Mouse (Mus musculus) spleen, adult 10 weeks (tissue): ENCODE data around the gene Krtap31-1. TPM values are rescaled to one million over a fixed set of nuclear protein-coding genes. Genes with fewer than 3 reads are reported as not detected.

ENCODE experiments used
- polyA plus RNA-seq: library from polyadenylated mRNA; stranded (reverse); fragments of 350-450 nt; fragmentation: Illumina TruSeq; extraction: RNeasy Lipid Tissue Mini Kit (QIAGEN cat#74804); gene quantifications from one replicate; pipeline ENCODE4 v1.2.3, GENCODE M21; 2015; ENCODE audit warnings: low replicate concordance; ENCODE audit not compliant: insufficient read depth

The Krtap31-1 gene
- not detected for polyA plus RNA-seq

DNA sequence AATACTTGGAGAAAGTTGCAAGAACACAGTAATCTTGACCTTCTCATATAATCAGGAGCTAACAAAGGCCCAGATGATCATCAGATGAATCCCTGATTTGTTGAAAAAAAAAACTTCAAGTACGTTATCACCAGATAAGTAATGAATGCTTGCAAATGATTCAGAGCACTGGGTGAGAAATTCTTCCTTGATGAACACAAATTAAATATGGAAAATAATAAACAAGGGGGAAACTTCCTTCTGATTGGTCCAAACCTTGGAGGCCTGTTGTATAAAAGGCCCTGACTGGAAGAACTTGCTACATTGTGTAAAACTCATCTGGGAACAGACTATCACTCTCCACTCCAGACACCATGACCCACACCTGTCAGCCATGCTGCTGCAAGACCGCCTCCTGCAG lies at the start of gene Krtap31-1:
Gene Krtap31-1, plus strand, starts transcription at position 301 of the 400 bp plus-strand sequence.

DNA sequence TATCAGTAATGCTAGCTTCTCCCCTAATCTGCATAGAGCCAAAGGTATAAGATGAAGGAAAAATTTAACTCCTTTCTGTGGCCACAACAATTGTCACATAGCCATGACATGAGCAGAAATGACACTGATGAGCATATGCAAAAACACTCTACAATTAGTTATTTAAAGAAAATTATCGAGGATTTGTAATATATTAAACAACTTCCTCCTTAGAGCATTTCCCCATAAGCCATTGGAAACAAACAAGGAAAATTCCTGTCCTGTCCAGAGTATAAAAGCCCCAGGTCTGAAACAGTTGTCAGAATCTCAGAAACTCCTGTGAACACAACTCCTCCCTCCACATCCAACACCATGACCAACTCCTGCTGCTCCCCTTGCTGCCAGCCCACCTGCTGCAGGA lies 43.5 kb upstream of the Krtap31-1 start, which contains the start of gene Gm11559:
Gene Gm11559, plus strand, starts transcription at position 301 of the 400 bp plus-strand sequence.

DNA sequence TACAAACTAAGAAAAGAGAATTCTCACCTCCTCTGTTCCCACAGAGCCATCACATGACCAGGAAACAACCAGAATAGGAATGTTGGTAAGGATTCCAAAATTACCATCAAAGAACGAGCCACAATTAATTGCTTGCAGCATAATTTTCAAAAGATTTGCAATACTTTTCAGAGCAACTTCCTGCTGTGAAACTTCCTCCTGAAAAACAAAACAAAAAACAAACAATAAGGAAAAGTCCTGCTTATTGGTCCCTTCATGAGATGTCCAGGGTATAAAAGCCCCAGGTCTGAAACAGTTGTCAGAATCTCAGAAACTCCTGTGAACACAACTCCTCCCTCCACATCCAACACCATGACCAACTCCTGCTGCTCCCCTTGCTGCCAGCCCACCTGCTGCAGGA lies 34.6 kb upstream of the Krtap31-1 start, which contains the start of gene Krtap9-1:
Gene Krtap9-1, plus strand, starts transcription at position 301 of the 400 bp plus-strand sequence.

DNA sequence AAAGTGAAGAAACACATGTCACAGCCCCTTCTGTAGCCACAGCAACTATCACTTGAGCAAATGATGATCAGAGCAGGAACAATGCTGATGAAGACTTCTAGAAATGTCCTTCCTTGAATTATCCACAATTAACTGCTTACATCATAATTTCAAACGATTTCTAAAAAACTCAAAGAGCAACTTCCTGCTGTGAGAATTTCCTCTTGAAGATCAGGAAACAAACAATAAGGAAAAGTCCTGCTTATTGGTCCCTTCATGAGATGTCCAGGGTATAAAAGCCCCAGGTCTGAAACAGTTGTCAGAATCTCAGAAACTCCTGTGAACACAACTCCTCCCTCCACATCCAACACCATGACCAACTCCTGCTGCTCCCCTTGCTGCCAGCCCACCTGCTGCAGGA lies 28.8 kb upstream of the Krtap31-1 start, which contains the start of gene Gm11567:
Gene Gm11567, plus strand, starts transcription at position 301 of the 400 bp plus-strand sequence.

DNA sequence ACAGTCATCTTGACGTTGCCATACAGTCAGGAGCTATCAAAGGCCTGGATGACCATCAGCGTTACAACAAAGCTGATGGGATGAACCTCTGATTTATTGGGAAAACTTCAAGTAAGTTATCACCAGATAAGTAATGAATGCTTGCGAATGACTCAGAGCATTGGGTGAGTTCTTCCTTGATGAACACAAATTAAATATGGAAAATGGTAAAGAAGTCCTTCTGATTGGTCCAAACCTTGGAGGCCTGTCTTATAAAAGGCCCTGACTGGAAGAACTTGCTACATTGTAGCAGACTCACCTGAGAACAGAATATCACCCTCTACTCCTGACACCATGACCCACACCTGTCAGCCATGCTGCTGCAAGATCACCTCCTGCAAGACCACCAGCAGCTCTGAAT lies 6.7 kb downstream of the Krtap31-1 start, which contains the start of gene Gm11565:
Gene Gm11565, plus strand, starts transcription at position 301 of the 400 bp plus-strand sequence.

DNA sequence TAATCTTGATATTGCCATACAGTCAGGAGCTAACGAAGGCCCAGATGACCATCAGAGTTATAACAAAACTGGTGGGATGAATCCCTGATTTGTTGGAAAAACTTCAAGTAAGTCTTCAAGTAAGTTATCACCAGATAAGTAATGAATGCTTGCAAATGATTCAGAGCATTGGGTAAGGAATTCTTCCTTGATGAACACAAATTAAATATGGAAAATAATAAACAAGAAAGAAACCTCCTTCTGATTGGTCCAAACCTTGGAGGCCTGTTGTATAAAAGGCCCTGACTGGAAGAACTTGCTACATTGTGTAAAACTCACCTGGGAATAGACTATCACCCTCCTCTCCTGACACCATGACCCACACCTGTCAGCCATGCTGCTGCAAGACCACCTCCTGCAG lies 28.3 kb downstream of the Krtap31-1 start, which contains the start of gene Krtap31-2:
Gene Krtap31-2, plus strand, starts transcription at position 301 of the 400 bp plus-strand sequence.

DNA sequence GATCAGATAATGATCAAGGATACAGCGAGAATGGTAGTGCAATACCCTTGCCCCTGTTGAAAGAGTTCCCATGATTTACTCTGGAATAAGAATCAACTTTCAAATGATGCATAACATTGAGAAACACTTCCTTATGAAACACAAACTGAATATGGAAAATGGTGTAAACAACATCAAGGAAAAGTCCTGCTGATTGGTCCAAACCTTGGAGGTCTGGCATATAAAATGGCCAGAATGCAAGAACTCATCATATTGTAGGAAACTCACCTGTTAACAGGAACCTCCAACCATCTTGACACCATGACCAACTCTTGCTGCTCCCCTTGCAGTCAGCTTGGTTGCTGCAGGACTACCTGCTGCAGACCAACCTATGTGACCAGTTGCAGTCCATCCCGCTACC lies 40.5 kb downstream of the Krtap31-1 start, which contains the start of gene Krtap9-5:
Gene Krtap9-5, plus strand, starts transcription at position 301 of the 400 bp plus-strand sequence.

Other genes starting within 250 kb of the Krtap31-1 start
- gene Gm11563, start 249.0 kb upstream of the Krtap31-1 start, polyA plus RNA-seq, result not detected
- gene Krtap4-6, start 242.0 kb upstream of the Krtap31-1 start, polyA plus RNA-seq, result not detected
- gene Gm14190, start 217.2 kb upstream of the Krtap31-1 start, polyA plus RNA-seq, result not detected
- not detected for gene Gm14180, start 173.6 kb upstream of the Krtap31-1 start, polyA plus RNA-seq
- not detected for gene Gm11595, start 135.0 kb upstream of the Krtap31-1 start, polyA plus RNA-seq
- not detected for gene Krtap4-8, start 127.2 kb upstream of the Krtap31-1 start, polyA plus RNA-seq
- not detected for gene Krtap4-9, start 122.7 kb upstream of the Krtap31-1 start, polyA plus RNA-seq
- not detected for gene Gm11596, start 114.5 kb upstream of the Krtap31-1 start, polyA plus RNA-seq
- not detected for gene Gm11569, start 109.0 kb upstream of the Krtap31-1 start, polyA plus RNA-seq
- not detected for gene Gm11554, start 103.5 kb upstream of the Krtap31-1 start, polyA plus RNA-seq
- gene Krtap4-13, start 98.0 kb upstream of the Krtap31-1 start, polyA plus RNA-seq, result not detected
- not detected for gene Gm11564, start 92.3 kb upstream of the Krtap31-1 start, polyA plus RNA-seq
- not detected for gene 2300003K06Rik, start 69.9 kb upstream of the Krtap31-1 start, polyA plus RNA-seq
- not detected for gene Krtap4-16, start 56.3 kb upstream of the Krtap31-1 start, polyA plus RNA-seq
- not detected for gene Gm11568, start 50.0 kb upstream of the Krtap31-1 start, polyA plus RNA-seq
- not detected for gene Gm11559, start 43.4 kb upstream of the Krtap31-1 start, polyA plus RNA-seq
- gene Krtap9-1, start 34.5 kb upstream of the Krtap31-1 start, polyA plus RNA-seq, result not detected
- not detected for gene Gm11567, start 28.7 kb upstream of the Krtap31-1 start, polyA plus RNA-seq
- not detected for gene Gm11565, start 6.8 kb downstream of the Krtap31-1 start, polyA plus RNA-seq
- gene Krtap31-2, start 28.4 kb downstream of the Krtap31-1 start, polyA plus RNA-seq, result not detected
- not detected for gene Krtap9-5, start 40.6 kb downstream of the Krtap31-1 start, polyA plus RNA-seq
- gene Krtap29-1, start 71.1 kb downstream of the Krtap31-1 start, polyA plus RNA-seq, result not detected
- gene Krtap16-1, start 78.7 kb downstream of the Krtap31-1 start, polyA plus RNA-seq, result not detected
- gene Krtap17-1, start 86.1 kb downstream of the Krtap31-1 start, polyA plus RNA-seq, result not detected
- not detected for gene Krt33a, start 108.3 kb downstream of the Krtap31-1 start, polyA plus RNA-seq
- not detected for gene Krt33b, start 121.9 kb downstream of the Krtap31-1 start, polyA plus RNA-seq
- gene Krt34, start 133.6 kb downstream of the Krtap31-1 start, polyA plus RNA-seq, result not detected
- gene Krt31, start 142.6 kb downstream of the Krtap31-1 start, polyA plus RNA-seq, result not detected
- gene Krt32, start 180.3 kb downstream of the Krtap31-1 start, polyA plus RNA-seq, result not detected
- gene Krt35, start 188.3 kb downstream of the Krtap31-1 start, polyA plus RNA-seq, result not detected
- gene Krt36, start 197.7 kb downstream of the Krtap31-1 start, polyA plus RNA-seq, result not detected
- not detected for gene Krt13, start 213.6 kb downstream of the Krtap31-1 start, polyA plus RNA-seq
- gene Krt15, start 228.0 kb downstream of the Krtap31-1 start, polyA plus RNA-seq, result not detected
- gene Krt19, start 240.7 kb downstream of the Krtap31-1 start, polyA plus RNA-seq, result 0.37 TPM